Mouse (Mus musculus) intestine, postnatal 0 days (tissue): ENCODE measurements around the gene Pmepa1. TPM values are rescaled to one million over a fixed set of nuclear protein-coding genes. Genes with fewer than 3 reads are reported as not detected.

Source experiments
- ATAC-seq: fragments of 200-750 bp; cut with Nextera tagmentation; 2 replicates; pipeline ENCODE4 v1.8.0; 2017; ENCODE audit warnings: mild to moderate bottlenecking, moderate TSS enrichment, moderate library complexity
- H3K27ac ChIP-seq: fragments of 300-500 bp; sonication (generic); 2 replicates; pipeline ENCODE4 v1.5.1; 2014; ENCODE audit warnings: mild to moderate bottlenecking, low read depth, low read length, moderate library complexity
- H3K27me3 ChIP-seq: fragments of 300-500 bp; sonication (generic); replicated peaks from 2 replicates; pipeline ENCODE4 v1.6.1; 2014; ENCODE audit warnings: low read length, mixed read lengths; ENCODE audit not compliant: control insufficient read depth, insufficient read depth
- H3K36me3 ChIP-seq: fragments of 300-500 bp; sonication (generic); 2 replicates; pipeline ENCODE4 v1.6.1; 2014; ENCODE audit warnings: mild to moderate bottlenecking, moderate library complexity; ENCODE audit not compliant: control insufficient read depth, insufficient read depth
- H3K4me1 ChIP-seq: fragments of 300-500 bp; sonication (generic); replicated peaks from 2 replicates; pipeline ENCODE4 v1.6.1; 2014; ENCODE audit warnings: antibody characterized with exemption, low read length, mixed read lengths; ENCODE audit not compliant: control insufficient read depth, insufficient read depth
- H3K4me2 ChIP-seq: fragments of 300-500 bp; sonication (generic); replicated peaks from 2 replicates; pipeline ENCODE4 v1.6.1; 2014; ENCODE audit warnings: low read depth, mild to moderate bottlenecking, moderate library complexity
- H3K4me3 ChIP-seq: fragments of 300-500 bp; sonication (generic); 2 replicates; pipeline ENCODE4 v1.5.1; 2014; ENCODE audit warnings: low read depth, low read length
- H3K9ac ChIP-seq: fragments of 300-500 bp; sonication (generic); 2 replicates; pipeline ENCODE4 v1.6.1; 2014; ENCODE audit warnings: mild to moderate bottlenecking, low read depth, low read length
- H3K9me3 ChIP-seq: fragments of 300-500 bp; sonication (generic); 2 replicates; pipeline ENCODE4 v1.6.1; 2016; ENCODE audit warnings: mixed run types; ENCODE audit not compliant: control insufficient read depth
- CTCF ChIP-seq: sonication (generic); IDR thresholded peaks from 2 replicates; pipeline ENCODE4 v1.5.1; 2016; ENCODE audit warnings: low read depth, mild to moderate bottlenecking, control low read depth, antibody characterized with exemption, moderate library complexity
- WGBS: fragments of 180-500 bp; shearing (Covaris S2); extraction: QIAGEN DNeasy Blood & Tissue Kit; methylation state at CpG from one replicate; pipeline ENCODE4 v1.1.7; 2014; 5-methylcytosine and 5-hydroxymethylcytosine counted together
- polyA plus RNA-seq: library from polyadenylated mRNA; unstranded; fragments of >200 nt; fragmentation: Nextera tagmentation; extraction: Ambion mirVana; gene quantifications from 2 replicates; pipeline ENCODE4 v1.2.1, GENCODE M21; 2015

The Pmepa1 gene
- polyA plus RNA-seq, 1 experiment from 2014 or later: 5.9 TPM

DNA sequence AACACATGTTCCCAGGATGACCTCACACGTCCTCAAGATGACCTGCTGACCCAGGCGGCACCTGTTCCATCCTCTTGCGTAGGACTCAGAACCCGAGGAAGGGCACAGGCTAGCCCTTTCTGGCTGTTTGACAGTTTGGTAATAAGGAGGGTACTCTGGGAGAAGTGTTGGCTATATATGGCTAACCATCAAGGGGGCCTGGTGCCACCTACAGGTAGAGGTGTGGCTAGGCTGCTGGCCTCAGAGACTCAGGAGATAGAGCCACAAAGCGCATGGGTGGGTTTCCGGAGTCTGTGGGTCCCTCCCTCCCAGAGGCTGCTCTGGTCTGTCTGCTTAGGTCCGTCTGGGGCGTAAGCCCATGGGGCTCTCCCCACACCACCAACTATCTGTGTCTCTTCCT, 29.6 kb downstream of the Pmepa1 start:
- 75% methylated on average over 8 of the region's 8 CpGs for WGBS
- no peak overlapping the region for H3K9ac ChIP-seq
- TF ChIP-seq CTCF: peak; percentile 53
- ATAC-seq: no peak
- no peak overlapping the region for H3K27ac ChIP-seq
- no peaks in the 10 kb centered on the region for H3K27me3 ChIP-seq
- H3K4me1 ChIP-seq: peaks cover 13% of the 10 kb centered on the region; the same call in 1 of the 2 replicates
- H3K9me3 ChIP-seq: no peaks in the 10 kb centered on the region
- no peaks in the 10 kb centered on the region for H3K36me3 ChIP-seq
- H3K4me2 ChIP-seq: no peak overlapping the region
- no peak overlapping the region for H3K4me3 ChIP-seq

GRCm38 (mm10) chr2:173245258-173245657, 31.1 kb downstream of the Pmepa1 start:
- no peak for TF ChIP-seq CTCF
- H3K27ac ChIP-seq: no peak overlapping the region
- 91% methylated on average over 20 of the region's 20 CpGs for WGBS
- H3K9ac ChIP-seq: no peak overlapping the region
- H3K27me3 ChIP-seq: no peaks in the 10 kb centered on the region
- no peak overlapping the region for H3K4me3 ChIP-seq
- no peaks in the 10 kb centered on the region; the same call in 1 of the 2 replicates for H3K36me3 ChIP-seq
- H3K4me1 ChIP-seq: peaks cover 5% of the 10 kb centered on the region; the same call in 1 of the 2 replicates
- no peaks in the 10 kb centered on the region for H3K9me3 ChIP-seq
- no peak overlapping the region for H3K4me2 ChIP-seq
- no peak for ATAC-seq

- no peaks in the 10 kb centered on the region; the same call in 1 of the 2 replicates for H3K36me3 ChIP-seq
- H3K9me3 ChIP-seq: no peaks in the 10 kb centered on the region
- no peak overlapping the region for H3K4me3 ChIP-seq
- ATAC-seq: peak; percentile 26; the same call in 1 of the 2 replicates
- H3K4me2 ChIP-seq: no peak overlapping the region
- no peak for TF ChIP-seq CTCF
- peaks cover 4% of the 10 kb centered on the region; the same call in 1 of the 2 replicates for H3K4me1 ChIP-seq
- 12% methylated on average over 3 of the region's 3 CpGs for WGBS
- 0 out of 2 replicates have a peak overlapping the region, but pooled peaks have one; percentile 9 for H3K27ac ChIP-seq
- no peaks in the 10 kb centered on the region for H3K27me3 ChIP-seq
- H3K9ac ChIP-seq: no peak overlapping the region
Observed at GRCm38 (mm10) chr2:173244108-173244507, 32.2 kb downstream of the Pmepa1 start.

- H3K36me3 ChIP-seq: no peaks in the 10 kb centered on the region; the same call in 1 of the 2 replicates
- no peak overlapping the region for H3K4me3 ChIP-seq
- ATAC-seq: no peak
- H3K27me3 ChIP-seq: no peaks in the 10 kb centered on the region
- 61% methylated on average over 9 of the region's 9 CpGs for WGBS
- H3K27ac ChIP-seq: peak overlapping the region; percentile 9; the same call in 1 of the 2 replicates
- no peak overlapping the region for H3K9ac ChIP-seq
- no peak overlapping the region for H3K4me2 ChIP-seq
- peaks cover 4% of the 10 kb centered on the region; the same call in 1 of the 2 replicates for H3K4me1 ChIP-seq
- no peaks in the 10 kb centered on the region for H3K9me3 ChIP-seq
- TF ChIP-seq CTCF: no peak
Observed at GRCm38 (mm10) chr2:173243616-173244015, 32.7 kb downstream of the Pmepa1 start.

GRCm38 (mm10) chr2:173242874-173243273, 33.5 kb downstream of the Pmepa1 start:
- ATAC-seq: peak; percentile 28; the same call in 1 of the 2 replicates
- Histone ChIP-seq H3K4me3 (no peak overlapping the region), H3K4me1 (peaks cover 4% of the 10 kb centered on the region; the same call in 1 of the 2 replicates), H3K27me3 (no peaks in the 10 kb centered on the region), H3K4me2 (0 out of 2 replicates have a peak overlapping the region, but pooled peaks have one; percentile 27), H3K9ac (no peak overlapping the region), H3K36me3 (no peaks in the 10 kb centered on the region; the same call in 1 of the 2 replicates), H3K27ac (no peak overlapping the region), H3K9me3 (no peaks in the 10 kb centered on the region)
- 35% methylated on average over 12 of the region's 12 CpGs for WGBS
- TF ChIP-seq CTCF: peak; percentile 31; the same call in 1 of the 2 replicates

GRCm38 (mm10) chr2:173240738-173241137, 35.6 kb downstream of the Pmepa1 start:
- Histone ChIP-seq H3K27me3 (no peaks in the 10 kb centered on the region), H3K4me2 (no peak overlapping the region), H3K4me1 (peaks cover 4% of the 10 kb centered on the region; the same call in 1 of the 2 replicates), H3K36me3 (no peaks in the 10 kb centered on the region; the same call in 1 of the 2 replicates), H3K27ac (no peak overlapping the region), H3K4me3 (no peak overlapping the region), H3K9ac (no peak overlapping the region), H3K9me3 (no peaks in the 10 kb centered on the region)
- no peak for TF ChIP-seq CTCF
- ATAC-seq: no peak
- WGBS: 76% methylated on average over 9 of the region's 9 CpGs
